Mouse (Mus musculus): Measurements from ENCODE around the gene Il2rg. TPM values are rescaled to one million over a fixed set of nuclear protein-coding genes. Genes with fewer than 3 reads are reported as not detected.

The Il2rg gene
- 10 to 100 TPM; 17.6 to 23.3 TPM for total RNA-seq (2021)
- long read RNA-seq, experiment 1, transcript Il2rg-201 (8 exons, 1,670 nt) = major isoform, 18 of 21 reads
- long read RNA-seq, experiment 1, partial matches to known transcripts = 0 of 21 reads
- long read RNA-seq, experiment 1, other reads (novel, unspliced or antisense) = 3 of 21 reads
- long read RNA-seq, experiment 2, partial matches to known transcripts = 1 of 7 reads
- long read RNA-seq, experiment 2, other reads (novel, unspliced or antisense) = 2 of 7 reads

DNA sequence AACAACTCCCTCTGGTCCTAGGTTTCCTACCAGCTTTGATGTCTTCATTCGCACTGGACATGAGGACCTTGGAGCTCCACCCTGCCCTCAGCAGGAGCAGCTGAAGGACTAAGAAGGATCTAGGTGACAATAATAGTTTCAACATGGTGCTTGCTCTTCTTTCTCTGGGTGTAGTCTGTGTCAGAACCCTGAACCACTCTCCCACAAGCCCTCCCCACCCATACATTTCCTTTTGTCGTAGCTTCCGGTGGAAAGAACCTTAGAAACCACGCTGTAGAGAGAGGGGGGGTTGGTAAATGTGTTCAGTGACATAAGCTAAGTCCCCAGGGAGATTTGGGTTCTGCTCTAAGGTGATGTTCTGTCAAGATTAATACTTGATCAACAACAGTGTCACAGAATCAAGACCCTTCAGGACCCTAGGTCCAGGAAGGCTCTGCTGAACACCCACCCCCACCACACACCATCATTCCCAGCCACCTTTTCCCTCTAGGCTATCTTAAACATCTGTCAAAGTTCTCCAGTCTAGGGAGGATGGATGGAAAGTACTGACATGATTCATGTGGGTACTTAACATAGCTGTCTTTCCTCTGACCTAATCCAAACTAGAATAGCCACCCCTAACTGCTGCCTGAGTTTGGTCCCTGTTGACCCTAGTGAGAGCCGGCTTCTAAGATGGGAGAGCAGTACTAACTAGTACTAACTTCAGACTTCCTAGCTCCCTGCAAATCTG lies at the start of gene Il2rg:
Il2rg (minus strand) TSS at position 231 of the 730 bp plus-strand sequence.
- no peak for DNase-seq

DNA sequence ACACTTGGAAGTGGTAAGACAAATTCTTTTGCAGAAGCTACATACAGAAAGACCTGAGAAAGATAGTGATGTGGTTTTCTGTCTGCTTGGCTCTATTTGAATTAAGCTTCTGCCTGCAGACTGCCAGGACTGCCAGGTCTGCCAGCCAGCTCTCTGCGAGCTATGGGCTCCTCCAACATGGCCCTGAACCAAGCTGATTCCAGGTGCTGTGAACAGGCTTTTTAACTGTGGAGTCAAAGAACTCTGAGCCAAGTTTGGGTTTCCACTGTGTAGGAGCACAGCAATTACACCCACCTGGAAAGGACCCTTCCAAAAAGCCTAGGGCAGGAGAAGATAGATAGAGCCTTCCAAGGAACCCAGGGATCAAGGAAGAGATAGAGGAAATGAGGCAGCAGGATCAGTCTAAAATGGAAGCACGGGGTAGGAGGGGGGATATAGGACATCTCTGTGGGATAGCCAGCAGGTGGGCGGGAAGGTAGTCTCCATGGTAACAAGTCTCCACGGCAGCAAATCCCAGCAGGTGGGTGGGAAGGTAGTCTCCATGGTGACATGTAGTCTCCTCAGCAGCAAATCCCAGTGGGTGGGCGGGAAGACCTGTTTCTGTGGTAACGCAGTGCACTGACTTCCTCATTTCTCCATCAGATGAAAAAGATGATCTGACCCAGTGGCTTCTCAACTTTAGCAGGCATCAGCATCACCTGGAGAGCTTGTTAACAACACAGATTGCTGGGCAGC lies 45.7 kb upstream of the Il2rg start:
- no peak for DNase-seq

DNA sequence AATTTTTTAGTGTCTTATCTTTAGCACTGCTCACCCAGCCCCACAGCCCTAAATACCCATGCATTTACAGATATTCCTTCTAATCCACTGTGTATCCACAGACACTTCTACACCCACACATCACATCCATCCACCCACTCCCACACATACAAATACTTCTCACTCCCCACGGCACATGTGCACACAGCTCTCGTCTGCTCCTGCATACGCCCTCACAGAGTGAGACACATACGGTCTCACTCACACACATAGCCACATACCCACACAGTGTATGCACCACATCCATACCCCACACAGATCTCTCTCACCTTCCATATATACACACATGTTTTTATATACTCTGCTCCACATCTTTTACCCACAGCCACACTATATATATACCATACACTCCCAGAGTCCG lies 41.2 kb upstream of the Il2rg start:
- no peak for DNase-seq

GRCm38 (mm10) chrX:101304646-101305045 lies 36.6 kb upstream of the Il2rg start:
- no peak for DNase-seq

DNA sequence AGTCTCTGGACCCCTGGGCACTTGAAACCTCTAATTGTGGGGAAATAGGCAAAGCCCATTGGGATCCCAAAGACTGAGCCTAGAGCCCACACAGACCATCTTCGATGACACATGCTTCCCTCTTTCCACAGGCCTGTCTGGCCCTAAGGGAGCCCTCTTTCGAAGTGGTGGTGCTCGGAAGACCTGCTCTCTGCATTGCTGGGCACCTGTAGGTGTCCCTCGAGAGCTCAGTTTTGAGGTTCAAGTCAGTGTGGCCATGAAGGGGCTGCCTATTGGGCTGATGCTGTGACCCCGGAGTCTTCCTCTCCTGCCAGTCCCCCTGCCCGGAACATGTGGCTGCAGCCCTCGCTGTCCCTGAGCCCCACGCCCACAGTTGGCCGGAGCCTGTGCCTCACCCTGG lies 33.6 kb upstream of the Il2rg start:
- DNase-seq = no peak

GRCm38 (mm10) chrX:101300427-101301030 lies 32.5 kb upstream of the Il2rg start:
- DNase-seq = peak; percentile 27

DNA sequence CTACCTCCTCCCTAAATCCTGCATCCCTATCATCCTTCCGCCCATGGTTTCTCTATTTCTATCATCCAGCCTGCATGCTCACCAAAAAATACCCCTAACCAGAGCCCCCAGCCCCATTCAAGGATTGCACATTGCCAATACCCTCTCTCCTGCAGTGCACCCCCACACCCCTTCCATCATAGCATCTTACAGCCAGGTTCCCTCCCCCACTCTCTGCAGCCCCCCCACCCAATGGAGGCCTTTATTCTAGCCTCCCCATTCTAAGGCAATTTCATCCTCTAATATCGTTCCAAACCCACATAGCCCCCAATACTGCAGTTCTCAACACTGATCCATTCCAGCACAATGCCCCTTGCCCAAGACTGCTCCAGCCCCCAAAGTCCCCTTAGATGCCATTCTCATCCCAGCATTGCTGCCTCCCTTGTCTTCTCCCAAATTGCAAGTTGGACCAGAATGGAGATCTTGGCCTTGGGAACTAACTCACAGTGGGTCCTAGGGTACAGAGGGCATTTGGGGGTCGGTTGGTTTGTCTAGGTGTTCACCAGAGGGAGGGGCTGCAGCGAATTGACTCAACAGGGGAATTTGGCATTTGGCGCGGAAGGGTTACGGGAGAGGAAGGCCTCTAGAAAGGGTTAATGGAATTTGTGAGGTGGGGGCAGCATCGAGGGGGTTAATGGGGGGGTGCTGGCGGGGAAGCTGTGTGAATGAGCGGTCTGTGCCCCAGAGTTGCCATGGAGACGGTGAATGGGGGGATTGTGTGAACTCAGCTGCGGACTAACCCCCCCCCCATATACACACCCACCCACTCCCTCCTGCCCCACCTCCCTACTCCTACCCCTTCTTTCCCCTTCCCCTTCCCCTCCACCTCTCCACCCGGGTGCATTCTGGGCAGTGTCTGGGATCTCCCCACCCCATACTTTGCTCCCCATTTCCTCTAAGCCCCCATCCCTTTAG lies 31.7 kb upstream of the Il2rg start:
- DNase-seq = no peak

DNA sequence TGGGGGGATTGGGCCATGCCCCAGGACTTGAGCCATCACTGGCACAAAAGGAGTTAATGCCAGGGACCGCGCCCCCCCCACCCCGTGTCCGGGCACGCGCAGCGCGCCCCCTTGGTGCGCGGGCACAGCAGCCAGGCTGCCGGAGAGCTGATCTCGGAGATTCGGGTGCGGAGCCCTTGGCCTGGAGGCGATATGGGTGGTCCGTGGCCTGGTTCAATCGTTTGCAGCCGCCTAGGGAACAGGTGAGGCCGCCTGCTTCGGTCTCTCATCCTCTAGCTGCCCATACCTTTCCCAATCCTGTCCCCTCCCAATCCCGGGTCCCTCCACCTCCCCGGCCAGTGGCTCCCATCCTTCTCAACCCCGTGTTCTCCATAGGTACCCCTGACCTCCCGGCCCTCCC lies 31.0 kb upstream of the Il2rg start, which contains the start of gene Nlgn3:
Nlgn3 (plus strand) TSS at position 114 of the 400 bp plus-strand sequence.
- DNase-seq = peak; percentile 55

DNA sequence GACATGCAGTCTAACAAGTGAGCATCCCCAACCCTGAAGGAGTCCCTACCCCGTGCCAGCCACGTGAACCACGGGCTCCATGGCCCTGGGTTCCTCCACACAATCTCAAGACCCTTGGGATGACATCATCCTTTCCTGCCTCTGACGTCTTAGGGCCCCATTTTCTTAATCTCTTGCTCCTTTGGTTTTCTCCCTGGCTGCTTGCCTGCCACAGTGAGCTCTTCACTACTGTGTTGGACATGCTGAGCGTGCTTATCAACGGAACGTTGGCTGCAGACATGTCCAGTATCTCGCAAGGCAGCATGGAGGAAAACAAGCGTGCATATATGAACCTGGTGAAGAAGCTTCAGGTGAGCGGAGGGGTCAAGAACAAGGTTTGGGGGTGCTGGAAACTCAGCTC lies 22.1 kb upstream of the Il2rg start:
- DNase-seq = no peak

DNA sequence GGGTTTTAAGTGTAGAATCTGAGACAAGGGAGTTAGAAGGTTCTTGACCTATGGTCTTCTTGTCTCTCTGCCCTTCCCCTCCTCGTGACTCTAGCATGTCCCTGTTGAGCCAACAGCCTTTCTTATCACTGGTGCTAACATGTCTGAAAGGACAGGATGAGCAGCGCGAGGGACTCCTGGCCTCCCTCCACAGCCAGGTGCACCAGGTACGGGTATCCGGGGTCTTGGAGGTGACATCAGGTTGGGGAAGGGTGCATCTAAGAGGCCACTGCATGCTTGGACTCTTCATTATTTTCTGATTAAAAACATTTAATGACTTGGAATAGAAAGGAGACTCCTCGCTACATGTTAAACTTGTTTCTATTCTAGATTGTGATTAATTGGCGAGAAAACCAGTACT lies 21.0 kb upstream of the Il2rg start:
- no peak for DNase-seq

- DNase-seq = no peak
Observed at GRCm38 (mm10) chrX:101288432-101288831, 20.4 kb upstream of the Il2rg start.

- DNase-seq = no peak
Observed at GRCm38 (mm10) chrX:101287543-101287942, 19.5 kb upstream of the Il2rg start.

DNA sequence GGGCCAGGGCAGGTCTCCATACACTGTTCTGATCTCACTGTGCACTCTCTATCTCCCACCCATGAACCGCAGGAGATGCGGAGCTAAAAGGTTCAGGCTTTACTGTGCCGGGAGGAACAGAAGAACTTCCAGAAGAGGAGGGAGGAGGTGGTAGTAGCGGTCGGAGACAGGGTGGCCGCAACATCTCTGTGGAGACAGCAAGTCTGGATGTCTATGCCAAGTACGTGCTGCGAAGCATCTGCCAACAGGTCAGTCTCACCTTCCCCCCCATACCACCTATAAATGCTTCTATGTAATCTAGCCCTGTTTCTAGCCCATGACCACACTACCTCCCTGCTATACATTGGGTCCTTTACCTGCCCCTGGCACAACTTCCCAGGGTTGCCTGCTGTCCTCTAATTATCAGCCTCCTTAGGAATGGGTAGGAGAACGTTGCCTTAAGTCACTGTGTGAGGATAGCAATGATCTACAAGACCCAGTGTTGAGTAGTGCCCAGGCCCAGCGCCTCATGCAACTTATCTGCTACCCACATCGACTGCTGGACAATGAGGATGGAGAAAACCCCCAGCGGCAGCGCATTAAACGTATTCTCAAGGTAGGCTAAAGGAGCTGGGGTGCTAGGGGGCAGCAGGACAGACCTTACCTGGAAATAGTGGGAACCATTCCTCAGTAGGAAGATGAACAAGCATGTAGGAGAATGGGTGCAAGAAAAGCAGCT lies 18.1 kb upstream of the Il2rg start:
- DNase-seq = no peak

DNA sequence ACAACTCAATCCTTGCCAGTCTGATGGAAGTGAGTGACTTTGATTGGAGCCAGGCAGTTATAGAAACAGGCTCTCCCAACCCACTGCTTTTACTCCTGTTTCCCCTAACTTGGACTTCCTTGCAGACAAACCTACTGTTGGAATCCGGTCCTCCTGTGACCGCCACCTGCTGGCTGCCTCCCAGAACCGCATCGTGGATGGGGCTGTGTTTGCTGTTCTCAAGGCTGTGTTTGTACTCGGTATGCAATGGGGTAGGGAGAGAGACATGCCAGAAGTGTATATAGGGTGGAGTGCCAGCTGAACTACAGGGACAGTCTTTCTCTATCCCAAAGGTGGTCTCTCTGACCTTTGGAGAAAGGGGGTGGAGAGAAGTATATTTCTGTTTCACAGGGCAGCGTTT lies 17.5 kb upstream of the Il2rg start:
- DNase-seq = peak; percentile 69

DNA sequence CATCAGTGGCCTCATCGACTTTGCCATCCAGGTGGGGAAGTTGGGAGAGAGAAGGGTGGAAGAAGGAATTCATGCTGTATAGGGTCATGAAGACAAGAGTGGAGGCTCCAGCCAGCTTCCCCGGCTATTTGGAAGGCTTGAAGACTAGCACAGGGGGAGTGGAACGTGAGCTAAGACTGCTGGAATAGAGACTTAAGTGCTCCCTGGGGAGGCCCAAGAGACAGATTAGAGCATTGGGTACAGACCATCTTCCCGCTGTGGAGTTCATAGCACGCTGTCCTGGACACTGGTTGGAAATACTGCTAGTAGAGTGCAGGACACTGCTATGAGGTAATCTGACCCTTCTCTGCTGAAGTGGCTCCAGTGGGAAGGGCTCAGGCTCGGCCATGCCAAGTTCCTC lies 14.8 kb upstream of the Il2rg start:
- no peak for DNase-seq

DNA sequence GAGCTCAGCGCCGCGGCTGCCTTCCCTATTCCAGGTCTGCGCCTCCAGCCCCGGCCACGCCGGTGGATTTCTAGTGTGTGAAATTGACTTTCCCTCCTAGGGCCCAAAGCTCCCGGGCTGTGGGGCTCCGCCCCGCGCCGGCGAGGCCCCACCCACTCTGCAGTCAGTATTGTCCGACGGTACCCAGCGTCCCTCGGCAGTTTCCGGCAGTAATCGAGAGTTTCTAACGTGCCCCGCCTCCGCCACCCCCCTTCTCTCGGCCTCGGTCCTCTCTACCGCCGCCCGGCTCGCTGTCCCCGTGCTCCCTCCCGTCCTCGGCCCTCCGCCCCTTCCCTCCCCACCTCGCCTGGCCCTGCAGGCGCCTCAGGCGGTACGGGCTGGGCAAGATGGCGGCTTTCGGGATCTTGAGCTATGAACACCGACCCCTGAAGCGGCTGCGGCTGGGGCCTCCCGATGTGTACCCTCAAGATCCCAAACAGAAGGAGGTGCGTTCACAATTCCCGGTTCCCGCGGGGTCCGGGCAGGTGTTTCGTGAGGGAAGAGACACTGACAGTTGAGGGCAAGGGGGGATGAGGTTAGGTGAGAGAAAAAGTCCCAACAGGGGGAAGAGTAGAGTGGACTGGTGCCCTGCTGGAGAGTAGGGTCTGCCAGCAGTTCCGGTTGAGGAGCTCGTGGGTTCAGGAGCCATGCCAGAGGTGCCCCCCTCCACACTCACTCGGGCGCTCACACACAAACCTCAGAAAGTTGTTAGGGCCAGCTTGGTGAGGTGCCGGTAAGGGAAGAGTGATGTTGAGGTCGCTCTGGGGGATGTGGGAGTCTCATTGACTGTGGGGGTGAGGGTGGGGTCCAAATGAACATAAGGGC lies 6.1 kb upstream of the Il2rg start, which contains the start of gene Med12:
Med12 (plus strand) TSS at position 156 of the 864 bp plus-strand sequence.
- DNase-seq = peak; percentile 93

DNA sequence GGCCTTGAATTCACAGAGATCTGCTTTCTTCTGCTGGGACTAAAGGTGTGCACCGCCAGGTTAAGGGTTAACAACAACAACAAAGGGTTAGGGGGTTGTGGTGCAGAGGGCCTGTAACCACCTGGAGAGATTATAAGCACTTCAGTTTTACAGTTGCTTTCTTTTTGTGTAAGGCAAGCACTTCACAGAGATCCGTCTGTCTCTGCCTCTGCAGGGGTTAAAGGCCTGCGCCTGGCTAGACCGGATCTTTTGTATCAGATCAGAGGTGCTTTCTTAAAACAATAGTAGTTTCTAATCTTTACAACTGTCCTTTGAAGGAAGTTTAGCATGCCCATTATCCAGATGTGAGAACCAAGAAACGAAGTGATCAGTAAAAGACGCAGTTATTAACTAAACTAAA lies 5.4 kb upstream of the Il2rg start:
- DNase-seq = no peak

- DNase-seq = no peak
Observed at GRCm38 (mm10) chrX:101268755-101269124, 685 bp upstream of the Il2rg start, which contains the start of gene Gm20489. TSS of gene Gm20489 (minus strand) at chrX:101269023.

- no peak for DNase-seq
Observed at GRCm38 (mm10) chrX:101266631-101267030, 1.4 kb downstream of the Il2rg start.

DNA sequence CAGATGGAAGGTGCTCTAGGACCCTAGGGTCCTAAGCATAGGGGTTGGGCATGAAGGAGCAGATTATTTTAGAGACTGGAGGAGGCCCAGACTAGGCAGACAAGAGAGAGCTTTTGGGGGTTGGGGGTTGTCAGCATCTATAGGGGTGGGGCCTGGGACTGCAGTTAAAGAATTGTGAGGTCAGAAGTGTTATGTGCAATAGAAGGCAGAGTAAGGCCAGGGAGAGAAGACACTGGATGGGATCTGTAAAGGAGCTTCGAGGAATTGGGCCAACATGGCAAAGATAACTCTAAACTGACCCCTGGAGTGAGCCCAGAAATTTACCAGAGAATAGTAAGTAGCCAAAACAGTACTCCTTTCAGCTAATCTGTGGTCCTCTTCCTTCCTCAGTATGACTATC lies 4.2 kb downstream of the Il2rg start, which contains the start of gene Gm614:
Gm614 (minus strand) TSS at position 101 of the 400 bp plus-strand sequence.
- DNase-seq = no peak

Measured in adrenal gland, postnatal 10 days (tissue).